Mouse (Mus musculus) cerebellum, adult 11-12 months (tissue): ENCODE data around the gene Stat2.
"Not testable (repeated sequence)": the region's sequence is repeated elsewhere in the genome, so short reads cannot be mapped to it uniquely, and the experiment has no call there.

Source experiments
- DNase-seq: peaks from one replicate; pipeline ENCODE4 v3.0.0; 2022

Gene Stat2

GRCm38 (mm10) chr10:128302357-128302756 lies 32.0 kb downstream of the Stat2 start:
- peak; percentile 29 for DNase-seq

DNA sequence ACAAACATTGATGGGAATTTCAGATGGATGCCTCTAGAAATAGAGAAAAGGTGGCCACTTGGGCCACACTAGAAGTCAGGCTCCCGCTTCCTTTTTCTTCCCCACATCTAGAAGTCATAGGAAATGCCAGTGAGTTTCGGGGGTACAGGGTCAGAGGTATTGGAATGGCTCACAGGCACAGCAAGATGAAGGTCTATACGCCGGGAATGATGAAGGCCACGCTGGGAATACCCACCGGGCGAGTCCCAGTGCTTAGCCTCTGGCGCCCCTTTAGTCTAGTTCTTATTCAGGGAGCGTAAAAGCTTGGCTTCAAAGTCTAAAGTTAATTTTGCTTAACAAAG lies 32.4 kb downstream of the Stat2 start:
- DNase-seq: no peak

GRCm38 (mm10) chr10:128303126-128304021 lies 33.0 kb downstream of the Stat2 start, which contains the start of gene Pan2:
Gene Pan2, plus strand, starts transcription at chr10:128303335.
- DNase-seq: peak; percentile 99

DNA sequence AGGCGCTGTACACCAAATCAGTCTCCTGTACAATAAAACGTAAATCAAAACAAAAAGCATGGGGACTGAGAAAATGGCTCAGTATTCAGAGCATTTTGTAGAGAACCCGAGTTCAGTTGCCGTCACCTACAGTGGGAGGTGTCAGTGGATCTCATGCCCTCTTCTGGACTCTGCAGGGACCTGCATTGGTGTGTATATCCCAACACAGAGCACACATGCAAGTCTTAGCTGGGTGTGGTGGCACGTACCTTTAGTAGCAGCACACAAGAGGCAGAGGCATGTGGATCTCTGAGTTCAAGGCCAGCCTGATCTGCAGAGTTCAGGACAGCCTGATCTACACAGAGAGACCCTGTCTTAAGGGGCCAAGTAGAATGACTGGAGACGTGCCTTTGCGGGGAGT lies 39.3 kb downstream of the Stat2 start:
- no peak for DNase-seq

- DNase-seq: peak; percentile 48
Observed at GRCm38 (mm10) chr10:128310177-128310576, 39.8 kb downstream of the Stat2 start.

GRCm38 (mm10) chr10:128310902-128311301 lies 40.5 kb downstream of the Stat2 start:
- DNase-seq: no peak

DNA sequence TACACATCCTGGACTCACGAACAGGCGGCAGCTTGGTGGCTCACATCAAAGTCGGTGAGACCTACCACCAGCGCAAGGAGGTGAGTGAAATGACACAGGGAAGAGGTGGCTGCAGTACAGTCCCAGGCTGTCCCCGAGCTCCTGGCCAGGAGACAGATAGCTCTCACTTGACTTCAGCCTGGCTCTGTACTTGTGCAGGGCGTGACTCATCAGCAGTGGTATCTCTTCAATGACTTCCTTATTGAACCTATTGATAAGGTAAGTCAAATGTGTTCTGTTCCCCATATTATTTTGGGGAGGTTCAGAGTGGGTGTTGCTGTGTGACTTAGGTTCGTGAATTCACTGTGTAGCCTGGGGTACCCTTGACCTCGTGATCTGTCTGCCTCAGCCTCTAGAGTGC lies 45.2 kb downstream of the Stat2 start:
- no peak for DNase-seq

DNA sequence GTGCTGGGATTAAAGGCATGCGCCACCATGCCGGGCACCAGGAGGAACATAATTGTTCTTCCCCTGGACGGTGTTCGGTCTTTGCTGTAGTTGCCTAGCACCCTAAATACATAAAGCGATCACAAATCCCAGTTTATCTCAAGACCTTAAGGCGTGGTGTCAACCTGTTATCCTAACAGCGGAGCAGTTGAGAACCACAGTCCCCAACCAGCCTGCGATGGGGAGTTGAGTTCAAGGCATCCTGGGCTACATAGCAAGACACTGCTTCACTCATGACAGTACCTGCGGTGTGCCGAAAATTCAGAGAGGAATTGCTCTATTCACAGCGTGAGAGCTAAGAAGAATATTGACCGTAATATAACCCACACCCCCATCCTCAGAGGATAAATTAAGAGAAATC lies 51.3 kb downstream of the Stat2 start:
- DNase-seq: no peak

DNA sequence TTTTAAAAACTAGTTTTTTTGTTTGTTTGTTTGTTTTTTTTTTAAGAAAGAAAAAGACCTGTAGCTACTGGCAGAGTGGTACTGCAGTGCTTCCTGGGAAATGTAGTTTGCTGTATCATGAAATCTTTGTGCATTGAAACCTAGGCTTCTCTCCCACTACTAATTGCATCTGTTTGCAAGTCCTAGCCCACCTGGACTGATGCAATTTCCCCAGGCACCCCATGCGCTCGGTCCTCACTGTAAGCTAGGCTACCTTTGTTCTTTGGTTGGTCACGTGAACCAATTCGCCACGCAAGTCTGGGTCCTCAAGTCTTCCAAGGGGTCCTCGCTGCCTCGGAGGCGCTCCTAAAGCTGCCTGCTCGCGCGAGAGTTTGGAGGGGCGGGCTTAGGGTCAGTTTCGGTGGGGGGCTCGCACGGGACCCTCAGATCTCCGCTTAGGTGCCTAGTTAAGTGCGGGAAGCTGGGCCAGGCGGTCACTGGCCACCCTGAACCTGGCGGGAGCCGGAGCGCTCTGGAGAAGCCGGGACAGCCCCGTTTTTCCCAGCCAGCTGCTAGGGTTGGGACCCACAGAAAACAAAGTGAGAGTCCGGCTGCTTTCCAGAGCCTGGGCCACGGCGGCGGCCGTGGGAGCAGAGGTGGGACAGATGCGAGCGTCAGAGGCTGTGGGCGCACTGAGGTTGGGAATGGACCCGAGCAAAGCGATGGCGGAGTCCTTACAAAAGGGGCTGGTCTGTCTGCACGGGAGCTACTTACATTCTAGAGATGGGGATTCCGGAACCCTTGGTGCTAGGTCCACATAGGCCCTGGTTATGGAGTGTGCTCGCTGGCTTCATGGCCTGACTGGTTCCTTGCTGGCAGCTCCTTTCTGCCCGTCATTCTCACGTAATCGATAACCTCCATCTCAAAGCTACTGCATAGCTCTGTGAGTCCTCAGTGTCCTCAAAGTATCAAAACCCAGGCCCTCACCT lies 52.1 kb downstream of the Stat2 start, which contains the start of gene Cnpy2:
Gene Cnpy2 (plus strand): TSS at position 319 of the 968 bp plus-strand sequence.
- DNase-seq: peak; percentile 70

DNA sequence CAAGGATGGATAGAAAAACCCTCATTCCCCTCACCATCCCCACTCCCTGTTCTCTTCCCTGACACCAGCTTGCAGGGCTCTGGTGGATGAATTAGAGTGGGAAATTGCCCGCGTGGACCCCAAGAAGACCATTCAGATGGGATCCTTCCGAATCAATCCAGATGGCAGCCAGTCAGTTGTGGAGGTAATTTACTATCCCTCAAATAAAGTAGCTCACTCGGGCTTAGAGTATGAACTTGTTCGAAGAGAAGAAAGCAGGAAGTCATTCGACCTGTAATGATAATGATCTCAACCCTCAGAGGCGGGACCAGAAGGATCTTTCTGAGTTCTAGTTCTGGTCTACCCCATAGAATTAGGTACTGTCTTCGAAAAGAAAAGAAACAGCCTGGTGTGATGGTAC lies 53.2 kb downstream of the Stat2 start:
- DNase-seq: no peak

DNA sequence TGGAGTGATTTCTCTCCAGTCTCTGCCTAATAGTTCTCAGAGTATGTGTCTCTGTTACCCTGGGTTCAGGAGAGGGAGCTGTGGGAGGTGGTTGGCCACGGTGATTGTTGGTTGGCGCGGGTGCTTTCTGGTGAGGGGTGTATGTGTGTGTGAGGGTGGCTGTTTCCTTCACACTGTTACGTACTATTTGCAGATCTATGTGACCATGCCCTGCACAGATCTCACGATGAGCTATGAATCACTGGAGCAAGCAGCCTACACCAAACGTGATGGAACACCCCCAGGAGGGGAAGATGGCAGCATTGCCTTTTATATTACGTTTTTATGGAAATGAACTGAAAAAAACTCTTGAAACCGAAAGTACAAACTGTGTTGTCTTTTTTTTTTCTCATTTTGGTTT lies 56.5 kb downstream of the Stat2 start:
- DNase-seq: no peak

DNA sequence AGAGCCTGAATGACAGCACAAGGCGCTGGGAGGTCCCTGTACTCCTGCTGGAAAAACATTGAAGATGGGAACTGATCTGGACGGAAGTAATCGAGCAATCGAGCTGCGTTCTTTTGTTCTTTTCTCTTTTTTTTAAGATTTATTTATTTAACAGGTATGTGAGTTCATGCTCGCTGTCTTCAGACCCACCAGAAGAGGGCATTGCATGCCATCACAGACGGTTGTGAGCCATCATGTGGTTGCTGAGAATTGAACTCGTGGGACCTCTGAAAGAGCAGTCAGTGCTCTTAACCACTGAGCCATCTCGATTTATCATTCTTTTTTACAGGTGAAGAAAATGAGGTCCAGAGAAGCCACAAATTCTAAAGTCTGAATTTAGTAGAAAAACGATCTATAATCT lies 57.3 kb downstream of the Stat2 start:
- no peak for DNase-seq

GRCm38 (mm10) chr10:128332358-128333249 lies 62.2 kb downstream of the Stat2 start:
- not testable (repeated sequence) for DNase-seq

DNA sequence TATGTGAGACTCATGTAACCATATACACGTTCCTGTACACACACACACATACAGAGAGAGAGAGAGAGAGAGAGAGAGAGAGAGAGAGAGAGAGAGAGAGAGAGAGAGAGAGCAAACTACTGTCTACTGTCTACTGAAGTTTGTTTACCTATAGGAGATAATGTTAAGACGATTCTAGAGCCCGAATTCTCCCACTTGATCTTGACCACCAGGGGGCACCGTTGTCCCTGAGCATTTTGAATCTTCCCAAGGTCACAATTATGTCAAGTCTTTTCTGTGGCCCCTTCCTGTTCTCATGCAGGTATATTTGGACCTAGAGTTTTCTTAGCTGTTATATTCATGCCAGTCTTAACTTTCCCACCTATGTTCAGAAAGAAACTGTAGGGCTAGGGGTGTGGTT lies 65.2 kb downstream of the Stat2 start:
- peak; percentile 50 for DNase-seq

GRCm38 (mm10) chr10:128336195-128336594 lies 65.8 kb downstream of the Stat2 start:
- no peak for DNase-seq

DNA sequence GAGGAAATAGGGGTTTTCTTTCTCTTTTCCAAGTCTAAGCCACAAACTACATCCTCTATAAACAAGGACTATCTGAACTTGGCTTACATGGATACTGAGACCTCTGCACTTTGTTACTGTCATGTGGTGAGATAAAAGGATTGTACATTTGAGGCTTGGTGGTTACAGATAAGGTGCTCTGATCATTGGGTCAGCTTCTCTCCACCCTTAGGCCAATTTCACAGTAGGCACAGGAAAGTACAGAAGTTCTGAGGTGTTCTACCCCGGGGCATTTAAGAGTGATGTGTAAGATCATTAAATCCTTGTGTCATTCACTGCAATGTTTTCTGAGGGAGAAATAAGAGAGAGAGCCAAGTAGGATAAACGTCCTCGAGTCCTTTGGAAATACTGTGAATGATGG lies 66.2 kb downstream of the Stat2 start:
- no peak for DNase-seq

DNA sequence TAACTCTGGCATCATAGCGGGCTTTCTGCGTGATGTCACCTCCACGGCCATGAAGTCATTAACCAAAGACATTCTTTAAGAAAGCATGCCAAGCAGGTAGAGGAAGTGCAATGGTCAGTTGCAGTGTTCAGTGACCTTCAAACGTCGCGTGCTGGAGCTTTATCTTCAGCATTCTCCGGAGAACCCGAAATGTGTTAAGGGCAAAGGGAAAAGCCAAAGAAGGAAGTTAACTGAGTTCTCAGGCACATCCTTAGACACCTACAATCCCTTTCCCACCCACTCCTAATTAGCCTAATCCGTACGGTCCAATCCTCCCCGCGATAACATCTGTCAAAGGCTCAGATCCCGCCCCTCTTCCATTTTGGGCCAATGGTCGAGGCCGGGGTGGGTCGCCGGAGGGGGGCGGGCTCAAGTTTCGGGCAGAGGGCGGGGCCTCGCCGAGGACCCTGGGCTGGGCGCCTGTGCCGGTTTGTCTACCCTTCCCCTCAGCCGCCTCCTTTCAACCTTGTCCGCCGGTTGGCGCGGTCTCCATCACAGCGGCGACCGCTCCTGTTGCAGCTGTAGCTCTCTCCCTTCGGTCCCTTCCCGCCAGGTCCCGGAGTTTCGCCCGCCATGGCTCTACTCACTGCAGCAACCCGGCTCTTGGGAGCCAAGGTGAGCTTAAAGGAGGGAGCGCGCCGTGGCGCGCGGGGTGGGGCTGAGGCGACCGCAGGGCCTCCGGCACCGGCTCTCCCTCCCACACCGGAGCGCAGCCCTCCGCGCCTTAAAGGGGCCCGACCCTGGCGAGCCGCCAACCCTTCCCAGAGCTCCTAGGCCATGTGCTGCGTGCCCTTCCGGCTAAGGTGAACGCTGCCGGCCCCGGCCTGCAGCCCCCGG lies 67.2 kb downstream of the Stat2 start, which contains the start of gene Cs:
Gene Cs (plus strand): TSS at position 429 of the 876 bp plus-strand sequence.
- peak; percentile 93 for DNase-seq

- DNase-seq: no peak
Observed at GRCm38 (mm10) chr10:128338415-128338814, 68.1 kb downstream of the Stat2 start.

DNA sequence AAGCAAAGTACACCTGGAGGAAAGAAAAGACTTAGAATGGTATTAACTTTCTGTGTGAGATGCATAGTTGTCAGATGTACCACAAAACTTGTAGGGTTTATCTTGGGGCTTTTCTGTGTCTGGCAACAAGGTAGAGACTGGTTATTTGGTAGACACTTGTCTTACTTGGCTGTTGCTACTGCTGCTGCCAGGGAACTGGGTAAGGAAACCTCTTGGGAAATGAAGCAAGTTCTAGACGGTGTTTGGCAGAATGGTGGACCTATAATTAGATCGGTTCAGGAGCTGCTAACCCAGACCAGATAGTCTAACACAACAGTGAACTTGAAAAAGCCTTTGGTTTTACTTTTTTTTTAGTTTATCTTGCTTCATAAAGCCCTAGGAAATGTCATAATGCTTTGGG lies 68.6 kb downstream of the Stat2 start:
- no peak for DNase-seq

GRCm38 (mm10) chr10:128340257-128340656 lies 69.9 kb downstream of the Stat2 start:
- DNase-seq: no peak
